Mouse (Mus musculus): ENCODE measurements around the gene Kif5a.

The Kif5a gene

GRCm38 (mm10) chr10:127178286-127179027, 84.7 kb downstream of the Kif5a start:
- peak in 1 of 2 experiments; percentile 66 for DNase-seq (ENCODE audit: low spot score in 2 of 2)

DNA sequence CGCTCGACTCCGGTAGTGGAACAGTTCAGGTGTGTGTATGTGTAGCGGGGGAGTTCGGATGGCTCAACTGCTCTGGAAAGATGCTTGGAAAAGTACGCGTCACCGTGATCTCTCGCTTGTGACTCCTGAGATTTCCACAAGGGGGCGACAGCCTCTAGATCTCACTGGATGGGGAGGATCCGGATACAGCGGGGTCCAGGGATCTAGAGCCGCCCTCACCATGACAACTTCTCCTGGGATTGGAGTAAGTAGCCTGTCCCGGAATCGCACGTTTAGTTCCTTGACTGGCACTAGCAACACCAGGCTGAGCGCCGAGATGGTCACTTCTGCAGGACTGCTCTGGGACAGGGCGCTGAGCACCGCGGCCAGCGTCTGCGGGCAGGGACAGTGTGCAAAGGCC, 85.4 kb downstream of the Kif5a start:
- peak; percentile 61 to 84 for DNase-seq (ENCODE audit: low spot score in 2 of 2)

GRCm38 (mm10) chr10:127177235-127177634, 85.9 kb downstream of the Kif5a start:
- DNase-seq (ENCODE audit: low spot score in 2 of 2), result peak; percentile 12 to 57

DNA sequence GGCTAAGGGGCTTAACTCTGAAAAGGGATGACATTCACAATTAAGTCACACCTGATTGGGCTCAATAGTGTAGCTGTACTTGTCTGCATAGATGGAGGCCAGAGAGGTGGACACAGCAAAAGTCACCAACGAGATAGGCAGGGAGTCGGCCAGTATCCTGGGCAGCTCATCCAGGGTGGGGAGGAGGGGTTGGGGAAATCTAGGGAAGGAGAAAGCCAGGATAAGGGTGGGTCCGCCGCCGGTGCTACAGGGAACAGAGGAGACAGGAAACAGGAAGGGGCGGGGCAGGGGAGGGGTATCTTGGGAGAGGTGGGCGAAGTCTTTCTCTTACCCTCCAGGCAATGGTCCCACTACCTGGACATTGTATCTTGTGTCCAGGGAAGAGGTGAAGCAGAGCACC, 86.4 kb downstream of the Kif5a start:
- DNase-seq (ENCODE audit: low spot score in 2 of 2), result peak in 1 of 2 experiments; percentile 59

DNA sequence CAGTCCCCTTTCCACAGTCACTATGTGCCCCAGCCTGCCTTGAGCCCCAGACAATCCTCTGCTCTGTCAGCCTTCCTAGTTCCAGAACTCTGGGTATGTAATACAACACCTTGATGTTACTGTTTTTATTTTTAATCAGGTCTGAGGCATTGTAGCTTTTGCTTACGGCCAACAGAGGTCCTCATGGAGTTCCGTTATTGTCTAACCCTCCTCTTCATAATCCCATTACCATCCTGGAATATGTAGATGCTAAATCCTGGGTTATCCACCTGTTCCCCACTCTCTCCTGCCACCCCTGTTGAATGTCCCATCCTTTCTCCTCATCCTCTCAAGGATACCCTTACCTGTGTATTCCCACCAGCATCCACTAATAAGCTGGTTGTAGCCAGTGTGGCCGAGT, 86.9 kb downstream of the Kif5a start:
- DNase-seq (ENCODE audit: low spot score in 2 of 2), result no peak
